Mouse (Mus musculus): Measurements from ENCODE around the gene Gapdhs. TPM values are rescaled to one million over a fixed set of nuclear protein-coding genes. Genes with fewer than 3 reads are reported as not detected.

Gene Gapdhs
- polyA plus RNA-seq, 1 experiment, result not detected

- Histone ChIP-seq H3K9me3 (ENCODE audit: control insufficient read depth, low read length) (no peaks in the 10 kb centered on the region), H3K36me3 (ENCODE audit: control insufficient read depth) (no peaks in the 10 kb centered on the region), H3K4me3 (replicated peaks) (no peak overlapping the region), H3K4me1 (ENCODE audit: control insufficient read depth) (no peaks in the 10 kb centered on the region), H3K27me3 (ENCODE audit: control insufficient read depth) (no peaks in the 10 kb centered on the region)
- TF ChIP-seq GATA1 (IDR thresholded peaks at IDR 0.05; ENCODE audit: low read length) (no peak), TAL1 (IDR thresholded peaks at IDR 0.05; ENCODE audit: low read length) (no peak)
Observed at GRCm38 (mm10) chr7:30777081-30777579, 33.6 kb upstream of the Gapdhs start.

- no peak overlapping the region for H3K4me3 ChIP-seq (replicated peaks)
- TF ChIP-seq TAL1 (IDR thresholded peaks at IDR 0.05; ENCODE audit: low read length) (no peak), GATA1 (IDR thresholded peaks at IDR 0.05; ENCODE audit: low read length) (no peak)
- H3K9me3 ChIP-seq (ENCODE audit: control insufficient read depth, low read length), result no peaks in the 10 kb centered on the region
- H3K27me3 ChIP-seq (ENCODE audit: control insufficient read depth), result no peaks in the 10 kb centered on the region
- no peaks in the 10 kb centered on the region for H3K4me1 ChIP-seq (ENCODE audit: control insufficient read depth)
- H3K36me3 ChIP-seq (ENCODE audit: control insufficient read depth), result no peaks in the 10 kb centered on the region
Observed at GRCm38 (mm10) chr7:30776104-30776503, 32.6 kb upstream of the Gapdhs start.

- H3K4me3 ChIP-seq (replicated peaks), result no peak overlapping the region
- 0 out of 2 replicates have a peak, but pooled peaks cover 2% of the 10 kb centered on the region for H3K27me3 ChIP-seq (ENCODE audit: control insufficient read depth)
- no peak for TF ChIP-seq TAL1 (IDR thresholded peaks at IDR 0.05; ENCODE audit: low read length)
- TF ChIP-seq GATA1 (IDR thresholded peaks at IDR 0.05; ENCODE audit: low read length), result no peak
- H3K9me3 ChIP-seq (ENCODE audit: control insufficient read depth, low read length), result no peaks in the 10 kb centered on the region
- no peaks in the 10 kb centered on the region for H3K36me3 ChIP-seq (ENCODE audit: control insufficient read depth)
- H3K4me1 ChIP-seq (ENCODE audit: control insufficient read depth), result no peaks in the 10 kb centered on the region
Observed at GRCm38 (mm10) chr7:30769236-30769635, 25.8 kb upstream of the Gapdhs start.

GRCm38 (mm10) chr7:30766408-30766807 is 22.9 kb upstream of the Gapdhs start:
- H3K9me3 ChIP-seq (ENCODE audit: control insufficient read depth, low read length), result no peaks in the 10 kb centered on the region
- H3K36me3 ChIP-seq (ENCODE audit: control insufficient read depth), result no peaks in the 10 kb centered on the region
- no peak overlapping the region for H3K4me3 ChIP-seq (replicated peaks)
- H3K27me3 ChIP-seq (ENCODE audit: control insufficient read depth), result peaks cover 2% of the 10 kb centered on the region; the same call in 1 of the 2 replicates
- peaks cover 5% of the 10 kb centered on the region for H3K4me1 ChIP-seq (ENCODE audit: control insufficient read depth)
- TF ChIP-seq TAL1 (IDR thresholded peaks at IDR 0.05; ENCODE audit: low read length) (no peak), GATA1 (IDR thresholded peaks at IDR 0.05; ENCODE audit: low read length) (no peak)

- no peaks in the 10 kb centered on the region for H3K36me3 ChIP-seq (ENCODE audit: control insufficient read depth)
- H3K27me3 ChIP-seq (ENCODE audit: control insufficient read depth), result peaks cover 2% of the 10 kb centered on the region; the same call in 1 of the 2 replicates
- H3K4me1 ChIP-seq (ENCODE audit: control insufficient read depth), result peaks cover 5% of the 10 kb centered on the region
- H3K9me3 ChIP-seq (ENCODE audit: control insufficient read depth, low read length), result no peaks in the 10 kb centered on the region
- H3K4me3 ChIP-seq (replicated peaks), result no peak overlapping the region
- TF ChIP-seq TAL1 (IDR thresholded peaks at IDR 0.05; ENCODE audit: low read length) (no peak), GATA1 (IDR thresholded peaks at IDR 0.05; ENCODE audit: low read length) (no peak)
Observed at GRCm38 (mm10) chr7:30765173-30765572, 21.7 kb upstream of the Gapdhs start.

GRCm38 (mm10) chr7:30763456-30763855 is 20.0 kb upstream of the Gapdhs start, which contains the start of gene Dmkn:
TSS of gene Dmkn (plus strand) at chr7:30763756.
- H3K27me3 ChIP-seq (ENCODE audit: control insufficient read depth), result peaks cover 2% of the 10 kb centered on the region; the same call in 1 of the 2 replicates
- no peaks in the 10 kb centered on the region for H3K36me3 ChIP-seq (ENCODE audit: control insufficient read depth)
- H3K4me3 ChIP-seq (replicated peaks), result no peak within 1 kb of the TSS
- peaks cover 5% of the 10 kb centered on the region for H3K4me1 ChIP-seq (ENCODE audit: control insufficient read depth)
- no peaks in the 10 kb centered on the region for H3K9me3 ChIP-seq (ENCODE audit: control insufficient read depth, low read length)
- no peak for TF ChIP-seq GATA1 (IDR thresholded peaks at IDR 0.05; ENCODE audit: low read length)
- TF ChIP-seq TAL1 (IDR thresholded peaks at IDR 0.05; ENCODE audit: low read length), result no peak

- H3K27me3 ChIP-seq (ENCODE audit: control insufficient read depth), result peaks cover 2% of the 10 kb centered on the region; the same call in 1 of the 2 replicates
- H3K9me3 ChIP-seq (ENCODE audit: control insufficient read depth, low read length), result no peaks in the 10 kb centered on the region
- H3K4me3 ChIP-seq (replicated peaks), result no peak overlapping the region
- H3K36me3 ChIP-seq (ENCODE audit: control insufficient read depth), result no peaks in the 10 kb centered on the region
- no peak for TF ChIP-seq GATA1 (IDR thresholded peaks at IDR 0.05; ENCODE audit: low read length)
- no peak for TF ChIP-seq TAL1 (IDR thresholded peaks at IDR 0.05; ENCODE audit: low read length)
- H3K4me1 ChIP-seq (ENCODE audit: control insufficient read depth), result peaks cover 5% of the 10 kb centered on the region
Observed at GRCm38 (mm10) chr7:30761769-30762352, 18.4 kb upstream of the Gapdhs start.

GRCm38 (mm10) chr7:30758853-30759252 is 15.4 kb upstream of the Gapdhs start:
- Histone ChIP-seq H3K27me3 (ENCODE audit: control insufficient read depth) (no peaks in the 10 kb centered on the region; the same call in none of the 2 replicates), H3K4me1 (ENCODE audit: control insufficient read depth) (peaks cover 5% of the 10 kb centered on the region), H3K9me3 (ENCODE audit: control insufficient read depth, low read length) (peaks cover 9% of the 10 kb centered on the region), H3K36me3 (ENCODE audit: control insufficient read depth) (no peaks in the 10 kb centered on the region), H3K4me3 (replicated peaks) (no peak overlapping the region)
- TF ChIP-seq TAL1 (IDR thresholded peaks at IDR 0.05; ENCODE audit: low read length), result no peak
- TF ChIP-seq GATA1 (IDR thresholded peaks at IDR 0.05; ENCODE audit: low read length), result no peak

- Histone ChIP-seq H3K4me3 (replicated peaks) (no peak overlapping the region), H3K27me3 (ENCODE audit: control insufficient read depth) (no peaks in the 10 kb centered on the region; the same call in 1 of the 2 replicates), H3K9me3 (ENCODE audit: control insufficient read depth, low read length) (peaks cover 9% of the 10 kb centered on the region), H3K36me3 (ENCODE audit: control insufficient read depth) (no peaks in the 10 kb centered on the region), H3K4me1 (ENCODE audit: control insufficient read depth) (peaks cover 3% of the 10 kb centered on the region)
- TF ChIP-seq TAL1 (IDR thresholded peaks at IDR 0.05; ENCODE audit: low read length), result no peak
- TF ChIP-seq GATA1 (IDR thresholded peaks at IDR 0.05; ENCODE audit: low read length), result no peak
Observed at GRCm38 (mm10) chr7:30757001-30757400, 13.5 kb upstream of the Gapdhs start.

All from erythroblast, embryonic 14.5 days (primary cell).